ENCODE assay signal across 12 mouse cellular contexts in the genomic region with DNA sequence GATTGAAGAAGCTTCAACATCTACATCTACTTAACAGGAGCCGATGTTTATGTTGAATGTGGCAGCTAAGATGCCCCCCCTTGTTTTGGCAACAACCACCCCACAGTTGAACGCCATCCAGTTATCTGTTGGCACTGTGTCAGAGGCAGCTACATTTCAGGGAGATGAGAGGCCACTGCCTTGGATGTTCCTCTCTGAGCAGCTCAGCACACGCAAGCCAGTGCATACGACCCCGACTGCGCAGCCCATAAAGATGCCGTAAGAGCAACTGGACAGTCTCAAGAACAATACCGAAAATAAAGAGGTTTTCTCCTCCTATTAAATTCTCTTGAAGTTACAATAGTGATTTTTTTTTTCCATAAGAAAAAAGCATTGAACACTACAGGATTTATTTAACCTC. TPM values are rescaled to one million over a fixed set of nuclear protein-coding genes. Genes with fewer than 3 reads are reported as not detected.
DNase-seq lines count a peak whose midpoint lies in the region; ATAC-seq and TF ChIP-seq lines count a peak whose summit lies in the region.
"Had no signal": no experiment of that assay in that cellular context is flagged by ENCODE, and none has a peak within 500 bp of the region (broad histone marks: within the 10 kb centered on the region; RNA-seq: fewer than 3 reads in every experiment).

No protein-coding gene starts in this region.

- peaks cover 15 to 16% of the 10 kb centered on the region in 2 experiments for H3K4me1 ChIP-seq in MEL (ENCODE audit: control insufficient read depth in 1 of 2, insufficient read depth in 2 of 2, low read length in 2 of 2)
- peaks cover 21% of the 10 kb centered on the region for H3K4me1 ChIP-seq in embryonic facial prominence, embryonic 15.5 days
- H3K4me1 ChIP-seq: neural tube, embryonic 12.5 days had no signal

- no peak overlapping the region for H3K4me2 ChIP-seq in embryonic facial prominence, embryonic 15.5 days (replicated peaks)
- H3K4me2 ChIP-seq: neural tube, embryonic 12.5 days had no signal

- peaks cover 0 to 15% of the 10 kb centered on the region in 2 experiments; a peak in 2 of 4 replicates for H3K36me3 ChIP-seq in MEL (ENCODE audit: control insufficient read depth in 1 of 2, insufficient read depth in 2 of 2, low read length in 2 of 2)
- no peaks in the 10 kb centered on the region for H3K36me3 ChIP-seq in embryonic facial prominence, embryonic 15.5 days

- no peaks in the 10 kb centered on the region for H3K27me3 ChIP-seq in MEL (ENCODE audit: control insufficient read depth in 1 of 2, insufficient read depth in 2 of 2, low read length in 2 of 2)
- H3K27me3 ChIP-seq in embryonic facial prominence, embryonic 15.5 days = no peaks in the 10 kb centered on the region
- H3K27me3 ChIP-seq: neural tube, embryonic 12.5 days had no signal

- ATAC-seq in embryonic facial prominence, embryonic 15.5 days (ENCODE audit: insufficient number of reproducible peaks, low FRiP score, low TSS enrichment, low read depth) = peak; percentile 64; the same call in 1 of the 2 replicates

- no peak for TF ChIP-seq CTCF in MEL (IDR thresholded peaks at IDR 0.05 in 2 of 3, conservative IDR thresholded peaks at IDR 0.05 in 1 of 3; ENCODE audit: control insufficient read depth in 1 of 3, insufficient read depth in 1 of 3, low read depth in 2 of 3, low read length in 3 of 3, poor library complexity in 1 of 3, severe bottlenecking in 1 of 3)

- H3K27ac ChIP-seq in MEL (ENCODE audit: control insufficient read depth, low read depth, low read length) = no peak overlapping the region
- H3K27ac ChIP-seq in embryonic facial prominence, embryonic 15.5 days (replicated peaks) = peak overlapping the region; percentile 48
- H3K27ac ChIP-seq: neural tube, embryonic 12.5 days had no signal

- H3K9ac ChIP-seq in MEL (ENCODE audit: control insufficient read depth, low read depth, low read length, poor library complexity, severe bottlenecking) = no peak overlapping the region
- no peak overlapping the region for H3K9ac ChIP-seq in embryonic facial prominence, embryonic 15.5 days
- H3K9ac ChIP-seq: neural tube, embryonic 12.5 days had no signal

- H3K4me3 ChIP-seq in MEL (ENCODE audit: control insufficient read depth in 1 of 2, insufficient read depth in 1 of 2, low read depth in 2 of 2, low read length in 2 of 2) = no peak overlapping the region
- no peak overlapping the region for H3K4me3 ChIP-seq in embryonic facial prominence, embryonic 15.5 days (replicated peaks)
- H3K4me3 ChIP-seq: neural tube, embryonic 12.5 days had no signal

- 40% methylated on average over 8 of the region's 8 CpGs for WGBS in embryonic facial prominence, embryonic 15.5 days

- no peak for TF ChIP-seq POLR2A in MEL (IDR thresholded peaks at IDR 0.05; ENCODE audit: control insufficient read depth in 1 of 2, insufficient read depth in 1 of 2, low read depth in 1 of 2, low read length in 2 of 2, poor library complexity in 1 of 2)

- DNase-seq in cerebellum, postnatal 25 days = peak; percentile 33 to 48
- DNase-seq in cerebellum, adult 8-10 months = no peak
- peak; percentile 24 to 30 for DNase-seq in kidney, postnatal 4 days
- DNase-seq in kidney, postnatal 25 days = no peak
- DNase-seq in MEL (ENCODE audit: low read depth, low spot score) = peak; percentile 57
- DNase-seq in retina, embryonic 14.5 days (ENCODE audit: low spot score) = no peak
- no peak for DNase-seq in spleen, postnatal 4 days (ENCODE audit: low spot score in 2 of 2)
- DNase-seq: heart, adult 11 months; heart, postnatal 14 days; kidney, adult 2 months had no signal

- no peak for TF ChIP-seq RAD21 in MEL (IDR thresholded peaks at IDR 0.05; ENCODE audit: low read depth, low read length)

- H3K79me2 ChIP-seq in MEL (ENCODE audit: control insufficient read depth, insufficient read depth, low read length, poor library complexity) = no peaks in the 10 kb centered on the region

- H3K9me3 ChIP-seq in MEL (replicated peaks; ENCODE audit: insufficient read depth, low read length) = no peaks in the 10 kb centered on the region
- no peaks in the 10 kb centered on the region for H3K9me3 ChIP-seq in embryonic facial prominence, embryonic 15.5 days (replicated peaks)
- H3K9me3 ChIP-seq: neural tube, embryonic 12.5 days had no signal

- TF ChIP-seq EP300 in MEL (IDR thresholded peaks at IDR 0.05; ENCODE audit: low read depth in 1 of 2, low read length in 2 of 2) = peak; percentile 7 to 54; a peak in 1 of 4 replicates

TF ChIP-seq in MEL, 35 proteins besides CTCF, POLR2A, EP300 and RAD21:
- TF ChIP-seq CHD2 (IDR thresholded peaks at IDR 0.05; ENCODE audit: low read length) (no peak), ETS1 (IDR thresholded peaks at IDR 0.05; ENCODE audit: low read depth, low read length) (0 out of 2 replicates have a peak, but pooled peaks have one; percentile 22), SIN3A (IDR thresholded peaks at IDR 0.05; ENCODE audit: low read length) (0 out of 2 replicates have a peak, but pooled peaks have one; percentile 23), ZKSCAN1 (IDR thresholded peaks at IDR 0.05; ENCODE audit: low read depth, low read length) (no peak), TAL1 (IDR thresholded peaks at IDR 0.05; ENCODE audit: low read length) (no peak), GATA1 (IDR thresholded peaks at IDR 0.05; ENCODE audit: low read depth, low read length) (0 out of 2 replicates have a peak, but pooled peaks have one; percentile 17)

RNA-seq across cellular contexts. Expression of a gene that starts 5.9 kb away (rescaled TPM):
- 7.3 and 8.5 TPM in 2 replicates for total RNA-seq in MEL (2012; rRNA removed)
- 1 to 10 TPM in 1 of 2 experiments, not detected in 1; 8.6 TPM for polyA plus RNA-seq in MEL (2012; ENCODE audit: insufficient read depth in 1 of 2, insufficient read length in 2 of 2, low read depth in 1 of 2, low replicate concordance in 2 of 2, missing spikeins in 1 of 2)
- polyA plus RNA-seq in embryonic facial prominence, embryonic 15.5 days (2015; fragmentation: Nextera tagmentation; extraction: Ambion mirVana) = 7.5 and 8.4 TPM in 2 replicates

RNA-seq across cellular contexts. Expression of a gene that starts 23.7 kb away (rescaled TPM):
- 51.2 and 54.5 TPM in 2 replicates for total RNA-seq in MEL (2012; rRNA removed)
- polyA plus RNA-seq in MEL (2012; ENCODE audit: insufficient read depth in 1 of 2, insufficient read length in 2 of 2, low read depth in 1 of 2, low replicate concordance in 2 of 2, missing spikeins in 1 of 2) = 10 to 100 TPM in 1 of 2 experiments, not detected in 1; 47.4 TPM
- polyA plus RNA-seq in embryonic facial prominence, embryonic 15.5 days (2015; fragmentation: Nextera tagmentation; extraction: Ambion mirVana) = 50.8 and 60.2 TPM in 2 replicates

RNA-seq across cellular contexts. Expression of a gene that starts 23.9 kb away (rescaled TPM):
- 0.03 and 0.04 TPM in 2 replicates for total RNA-seq in MEL (2012; rRNA removed)
- under 1 TPM in 1 of 2 experiments, not detected in 1; 0.39 TPM for polyA plus RNA-seq in MEL (2012; ENCODE audit: insufficient read depth in 1 of 2, insufficient read length in 2 of 2, low read depth in 1 of 2, low replicate concordance in 2 of 2, missing spikeins in 1 of 2)
- polyA plus RNA-seq in embryonic facial prominence, embryonic 15.5 days (2015; fragmentation: Nextera tagmentation; extraction: Ambion mirVana) = 1.7 and 2.4 TPM in 2 replicates

RNA-seq across cellular contexts. Expression of a gene that starts 45.2 kb away (rescaled TPM):
- total RNA-seq in MEL (2012; rRNA removed) = 137 and 150 TPM in 2 replicates
- 100 to 1,000 TPM in 1 of 2 experiments, not detected in 1; 193 TPM for polyA plus RNA-seq in MEL (2012; ENCODE audit: insufficient read depth in 1 of 2, insufficient read length in 2 of 2, low read depth in 1 of 2, low replicate concordance in 2 of 2, missing spikeins in 1 of 2)
- polyA plus RNA-seq in embryonic facial prominence, embryonic 15.5 days (2015; fragmentation: Nextera tagmentation; extraction: Ambion mirVana) = 91.1 and 94.6 TPM in 2 replicates

Comparison
In these comparisons a context has a peak if more than half of its experiments do, and no peak if none do; other contexts are left out.
1. DNase-seq: peak in cerebellum, postnatal 25 days (2 of 2), kidney, postnatal 4 days (2 of 2) and MEL (single experiment); none in cerebellum, adult 8-10 months (single experiment), kidney, postnatal 25 days (0 of 2), retina, embryonic 14.5 days (single experiment) and spleen, postnatal 4 days (0 of 2).